In the genomic region with DNA sequence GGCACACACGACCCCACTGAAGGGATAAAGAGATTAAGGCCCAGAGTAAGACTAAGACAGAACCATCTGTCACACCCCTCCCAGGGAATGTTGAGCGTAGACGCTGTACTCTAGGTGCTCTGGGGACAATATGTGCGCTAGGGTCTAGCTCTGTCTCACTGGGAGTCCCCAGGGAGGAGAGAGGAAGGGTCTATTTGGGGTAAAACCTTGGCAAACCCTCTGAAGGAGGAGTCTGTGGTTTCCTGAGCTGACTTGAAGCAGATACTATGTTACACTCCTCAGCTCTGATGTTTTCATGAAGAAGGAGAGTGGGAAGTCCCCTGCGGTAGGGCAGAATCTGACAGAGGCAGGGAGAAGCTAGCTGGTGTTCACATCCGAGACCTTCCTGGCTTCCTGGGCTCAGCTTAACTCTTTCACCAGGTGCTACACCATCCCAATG, we compare ENCODE assay signal across 12 mouse cellular contexts. TPM values are rescaled to one million over a fixed set of nuclear protein-coding genes. Genes with fewer than 3 reads are reported as not detected.
DNase-seq lines count a peak whose midpoint lies in the region; ATAC-seq lines count a peak whose summit lies in the region.
"Had no signal": no experiment of that assay in that cellular context is flagged by ENCODE, and none has a peak within 500 bp of the region (broad histone marks: within the 10 kb centered on the region; RNA-seq: fewer than 3 reads in every experiment).

No protein-coding gene starts in this region.

- H3K4me2 ChIP-seq in heart, embryonic 13.5 days: peak overlapping the region; percentile 50
- no peak overlapping the region for H3K4me2 ChIP-seq in midbrain, embryonic 13.5 days (replicated peaks)
- H3K4me2 ChIP-seq in stomach, embryonic 15.5 days: no peak overlapping the region
- H3K4me2 ChIP-seq: limb, embryonic 15.5 days had no signal

- no peak overlapping the region for H3K9ac ChIP-seq in heart, embryonic 13.5 days
- no peak overlapping the region for H3K9ac ChIP-seq in midbrain, embryonic 13.5 days (replicated peaks)
- no peak overlapping the region for H3K9ac ChIP-seq in stomach, embryonic 15.5 days
- H3K9ac ChIP-seq: limb, embryonic 15.5 days had no signal

- H3K4me1 ChIP-seq in heart, embryonic 13.5 days: peaks cover 91% of the 10 kb centered on the region
- peaks cover 53% of the 10 kb centered on the region for H3K4me1 ChIP-seq in midbrain, embryonic 10.5 days
- peaks cover 48% of the 10 kb centered on the region for H3K4me1 ChIP-seq in midbrain, embryonic 13.5 days (replicated peaks)
- H3K4me1 ChIP-seq in stomach, embryonic 15.5 days: peaks cover 37% of the 10 kb centered on the region

- H3K4me3 ChIP-seq in heart, embryonic 13.5 days: no peak overlapping the region
- H3K4me3 ChIP-seq in midbrain, embryonic 10.5 days: no peak overlapping the region
- no peak overlapping the region for H3K4me3 ChIP-seq in midbrain, embryonic 13.5 days (replicated peaks)
- no peak overlapping the region for H3K4me3 ChIP-seq in stomach, embryonic 15.5 days (replicated peaks)
- H3K4me3 ChIP-seq: erythroblast, embryonic 14.5 days; limb, embryonic 15.5 days had no signal

- DNase-seq in heart, postnatal 4 days: no peak
- no peak for DNase-seq in midbrain, embryonic 10.5 days (ENCODE audit: low spot score)
- no peak for DNase-seq in right cerebral cortex, adult 2 months (ENCODE audit: low spot score in 2 of 2)
- no peak for DNase-seq in urinary bladder, postnatal 36 days (ENCODE audit: low spot score in 2 of 2)
- DNase-seq: cerebellum, postnatal 25 days; kidney, adult 11 months had no signal

- no peaks in the 10 kb centered on the region for H3K36me3 ChIP-seq in heart, embryonic 13.5 days
- no peaks in the 10 kb centered on the region for H3K36me3 ChIP-seq in midbrain, embryonic 10.5 days
- no peaks in the 10 kb centered on the region for H3K36me3 ChIP-seq in midbrain, embryonic 13.5 days
- H3K36me3 ChIP-seq in stomach, embryonic 15.5 days: no peaks in the 10 kb centered on the region
- H3K36me3 ChIP-seq: limb, embryonic 15.5 days had no signal

- WGBS in heart, embryonic 13.5 days: 42% methylated on average over 6 of the region's 6 CpGs
- whole genome bisulfite sequencing in midbrain, embryonic 10.5 days: 61% methylated on average over 6 of the region's 6 CpGs
- 53% methylated on average over 6 of the region's 6 CpGs for WGBS in midbrain, embryonic 13.5 days
- WGBS in stomach, embryonic 15.5 days: 39% methylated on average over 6 of the region's 6 CpGs

- no peaks in the 10 kb centered on the region for H3K9me3 ChIP-seq in heart, embryonic 13.5 days
- H3K9me3 ChIP-seq in midbrain, embryonic 10.5 days (replicated peaks): no peaks in the 10 kb centered on the region
- no peaks in the 10 kb centered on the region for H3K9me3 ChIP-seq in midbrain, embryonic 13.5 days
- no peaks in the 10 kb centered on the region for H3K9me3 ChIP-seq in stomach, embryonic 15.5 days
- H3K9me3 ChIP-seq: limb, embryonic 15.5 days had no signal

- ATAC-seq in heart, embryonic 13.5 days (ENCODE audit: extremely low read depth, insufficient number of reproducible peaks, low FRiP score, low TSS enrichment): no peak
- ATAC-seq in midbrain, embryonic 13.5 days: no peak
- ATAC-seq in inflammation-experienced regulatory T-cells, adult 6 months: peak; percentile 46
- no peak for ATAC-seq in stomach, embryonic 15.5 days (ENCODE audit: insufficient read depth, low FRiP score, low read depth)

- peak overlapping the region; percentile 86 for H3K27ac ChIP-seq in heart, embryonic 13.5 days (replicated peaks)
- H3K27ac ChIP-seq in midbrain, embryonic 10.5 days (replicated peaks): peak overlapping the region; percentile 30; the same call in 1 of the 2 replicates
- no peak overlapping the region for H3K27ac ChIP-seq in midbrain, embryonic 13.5 days
- H3K27ac ChIP-seq in stomach, embryonic 15.5 days: peak overlapping the region; percentile 42

- H3K27me3 ChIP-seq in heart, embryonic 13.5 days (replicated peaks): peaks cover 3% of the 10 kb centered on the region
- H3K27me3 ChIP-seq in midbrain, embryonic 10.5 days (ENCODE audit: low read depth, poor library complexity, severe bottlenecking): peaks cover 62% of the 10 kb centered on the region
- H3K27me3 ChIP-seq in midbrain, embryonic 13.5 days: 0 out of 2 replicates have a peak, but pooled peaks cover 6% of the 10 kb centered on the region
- no peaks in the 10 kb centered on the region for H3K27me3 ChIP-seq in stomach, embryonic 15.5 days (replicated peaks)

RNA-seq across cellular contexts. Expression of a gene that starts 8.3 kb away (rescaled TPM):
- polyA plus RNA-seq in heart, embryonic 13.5 days (2015; fragmentation: Nextera tagmentation; extraction: Ambion mirVana): 15.6 and 19.4 TPM in 2 replicates
- 10 to 100 TPM; 17.3 to 19.1 TPM for total RNA-seq in heart, postnatal 4 days (2021)
- polyA plus RNA-seq in midbrain, embryonic 10.5 days (2016; fragmentation: Nextera tagmentation; extraction: Ambion mirVana): 0.11 and 0.30 TPM in 2 replicates
- polyA plus RNA-seq in midbrain, embryonic 13.5 days (2015; fragmentation: Nextera tagmentation; extraction: Ambion mirVana): 0.12 and 0.13 TPM in 2 replicates
- polyA plus RNA-seq in inflammation-experienced regulatory T-cells, adult 6 months (2017; shearing (Covaris generic)): not detected
- polyA plus RNA-seq in stomach, embryonic 15.5 days (2015; fragmentation: Nextera tagmentation; extraction: Ambion mirVana): 5.0 and 5.3 TPM in 2 replicates
- polyA plus RNA-seq: erythroblast, embryonic 14.5 days had no signal
